Mouse (Mus musculus) layer of hippocampus, adult 2 months (tissue): ENCODE results near the gene Tmem165. TPM values are rescaled to one million over a fixed set of nuclear protein-coding genes. Genes with fewer than 3 reads are reported as not detected.

ENCODE experiments used
- DNase-seq, 2 experiments: peaks; one replicate each; pipeline ENCODE4 v3.0.0; 2022; ENCODE audit warnings: low spot score in 2 of 2
- H3K27ac ChIP-seq: fragments of 200-600 bp; 2 replicates; pipeline ENCODE4 v1.8.1; 2022
- H3K4me3 ChIP-seq: fragments of 200-600 bp; 2 replicates; pipeline ENCODE4 v1.8.1; 2022; ENCODE audit warnings: mild to moderate bottlenecking
- CTCF ChIP-seq: fragments of 200-600 bp; conservative IDR thresholded peaks from 2 replicates; pipeline ENCODE4 v1.8.1; 2022; ENCODE audit warnings: antibody characterized with exemption, mild to moderate bottlenecking, moderate library complexity
- total RNA-seq, 2 experiments: library from RNA; stranded (reverse); gene quantifications; 2 replicates each; pipeline ENCODE4 v1.2.3; 2021

Tmem165 gene
- total RNA-seq, 2 experiments from 2014 or later, result 32.9 to 35.2 TPM

GRCm38 (mm10) chr5:76231171-76231855 is 47.6 kb downstream of the Tmem165 start:
- TF ChIP-seq CTCF, result no peak
- H3K27ac ChIP-seq, result no peak overlapping the region
- H3K4me3 ChIP-seq, result no peak overlapping the region
- DNase-seq, result no peak

- Histone ChIP-seq H3K27ac (no peak overlapping the region), H3K4me3 (no peak overlapping the region)
- DNase-seq, result no peak
- no peak for TF ChIP-seq CTCF
Observed at GRCm38 (mm10) chr5:76243274-76243673, 59.6 kb downstream of the Tmem165 start.

- DNase-seq, result no peak
- no peak overlapping the region for H3K27ac ChIP-seq
- no peak for TF ChIP-seq CTCF
- H3K4me3 ChIP-seq, result no peak overlapping the region
Observed at GRCm38 (mm10) chr5:76243929-76244328, 60.2 kb downstream of the Tmem165 start.

- H3K4me3 ChIP-seq, result no peak overlapping the region
- DNase-seq, result no peak
- 0 out of 2 replicates have a peak overlapping the region, but pooled peaks have one; percentile 56 for H3K27ac ChIP-seq
- no peak for TF ChIP-seq CTCF
Observed at GRCm38 (mm10) chr5:76244430-76244829, 60.8 kb downstream of the Tmem165 start.

- peak; percentile 59 to 74 for DNase-seq
- no peak overlapping the region for H3K4me3 ChIP-seq
- TF ChIP-seq CTCF, result no peak
- peak overlapping the region; percentile 80 for H3K27ac ChIP-seq
Observed at GRCm38 (mm10) chr5:76245419-76245818, 61.7 kb downstream of the Tmem165 start.

GRCm38 (mm10) chr5:76246539-76246938 is 62.9 kb downstream of the Tmem165 start:
- Histone ChIP-seq H3K27ac (peak overlapping the region; percentile 80; the same call in 1 of the 2 replicates), H3K4me3 (no peak overlapping the region)
- DNase-seq, result no peak
- no peak for TF ChIP-seq CTCF

GRCm38 (mm10) chr5:76250948-76251347 is 67.3 kb downstream of the Tmem165 start:
- no peak for TF ChIP-seq CTCF
- no peak for DNase-seq
- Histone ChIP-seq H3K27ac (no peak overlapping the region), H3K4me3 (no peak overlapping the region)

Other genes starting within 250 kb of the Tmem165 start
- 1 to 10 TPM; 6.3 to 7.0 TPM for gene Kdr, start 205.4 kb upstream of the Tmem165 start, total RNA-seq
- gene Srd5a3, start 43.6 kb upstream of the Tmem165 start, total RNA-seq, result 10 to 100 TPM; 16.8 to 18.8 TPM
- gene Clock, start 120.9 kb downstream of the Tmem165 start, total RNA-seq, result 10 to 100 TPM; 49.5 to 51.9 TPM
- not detected for gene Pdcl2, start 147.3 kb downstream of the Tmem165 start, total RNA-seq
- not detected for gene Nmu, start 179.9 kb downstream of the Tmem165 start, total RNA-seq